Mouse (Mus musculus) liver, adult 2 months (tissue): Measurements from ENCODE around the gene Klhl11. TPM values are rescaled to one million over a fixed set of nuclear protein-coding genes. Genes with fewer than 3 reads are reported as not detected.

Experiments used
- DNase-seq: peaks from one replicate; pipeline ENCODE4 v3.0.0-alpha.2; 2011; ENCODE audit warnings: low read depth, low spot score; ENCODE audit errors: extremely low read depth
- H3K27ac ChIP-seq: fragments of 200-500 bp; replicated peaks from 2 replicates; pipeline ENCODE4 v1.5.1; 2012; ENCODE audit warnings: low read depth, mild to moderate bottlenecking, control low read depth, inconsistent platforms, low read length; ENCODE audit not compliant: insufficient read depth
- H3K27me3 ChIP-seq: fragments of 200-500 bp; 2 replicates; pipeline ENCODE4 v1.6.1; 2012; ENCODE audit warnings: mild to moderate bottlenecking, moderate library complexity, low read length, inconsistent platforms; ENCODE audit not compliant: control insufficient read depth, insufficient read depth
- H3K36me3 ChIP-seq: fragments of 200-500 bp; 2 replicates; pipeline ENCODE4 v1.6.1; 2012; ENCODE audit warnings: low read length, inconsistent platforms; ENCODE audit not compliant: control insufficient read depth, insufficient read depth
- H3K4me1 ChIP-seq: fragments of 200-500 bp; 2 replicates; pipeline ENCODE4 v1.6.1; 2011; ENCODE audit warnings: low read length; ENCODE audit not compliant: control insufficient read depth, insufficient read depth
- H3K4me3 ChIP-seq: fragments of 200-500 bp; 2 replicates; pipeline ENCODE4 v1.5.1; 2011; ENCODE audit warnings: low read depth, mild to moderate bottlenecking, control low read depth, low read length, moderate library complexity; ENCODE audit not compliant: insufficient read depth
- H3K79me2 ChIP-seq: fragments of 200-500 bp; 2 replicates; pipeline ENCODE4 v1.6.1; 2012; ENCODE audit warnings: inconsistent platforms, mild to moderate bottlenecking, low read length, moderate library complexity; ENCODE audit not compliant: control insufficient read depth, insufficient read depth
- H3K9ac ChIP-seq: fragments of 200-500 bp; 2 replicates; pipeline ENCODE4 v1.6.1; 2012; ENCODE audit warnings: low read depth, mild to moderate bottlenecking, control low read depth, inconsistent platforms, low read length
- CTCF ChIP-seq: fragments of 200-500 bp; IDR thresholded peaks from 2 replicates; pipeline ENCODE4 v1.5.1; 2011; ENCODE audit warnings: low read depth, low read length, control low read depth
- POLR2A ChIP-seq: fragments of 200-500 bp; IDR thresholded peaks from 2 replicates; pipeline ENCODE4 v1.6.1; 2011; ENCODE audit warnings: low read length, control low read depth; ENCODE audit not compliant: insufficient read depth; ENCODE audit errors: extremely low read depth
- WGBS: fragments of 180-500 bp; shearing (Covaris S2); methylation state at CpG from one replicate; pipeline ENCODE4 v1.1.7; 2018; 5-methylcytosine and 5-hydroxymethylcytosine counted together
- polyA plus RNA-seq: library from polyadenylated mRNA; depleted of rRNA; stranded (reverse); fragments of >200 nt; gene quantifications from 2 replicates; pipeline ENCODE4 v1.2.3, GENCODE M21; 2012
- total RNA-seq: library from RNA; depleted of rRNA; stranded (reverse); fragments of >200 nt; gene quantifications from 2 replicates; pipeline ENCODE4 v1.2.3, GENCODE M21; 2014

Klhl11 gene
- total and polyA plus RNA-seq, 2 experiments = 1.6 to 6.9 TPM

- H3K27ac ChIP-seq = no peak overlapping the region
- WGBS = 95% methylated on average over 3 of the region's 3 CpGs
- H3K27me3 ChIP-seq = no peaks in the 10 kb centered on the region
- H3K36me3 ChIP-seq = peaks cover 79% of the 10 kb centered on the region
- 0 out of 2 replicates have a peak, but pooled peaks cover 3% of the 10 kb centered on the region for H3K4me1 ChIP-seq
- H3K79me2 ChIP-seq = no peaks in the 10 kb centered on the region
- H3K4me3 ChIP-seq = no peak overlapping the region
- no peak overlapping the region for H3K9ac ChIP-seq
- TF ChIP-seq CTCF (no peak), POLR2A (no peak)
- DNase-seq = no peak
Measured at GRCm38 (mm10) chr11:100484461-100484860, 11.9 kb upstream of the Klhl11 start.

- 91% methylated on average over 7 of the region's 7 CpGs for WGBS
- no peak overlapping the region for H3K9ac ChIP-seq
- H3K27me3 ChIP-seq = no peaks in the 10 kb centered on the region
- H3K4me3 ChIP-seq = no peak overlapping the region
- no peak overlapping the region for H3K27ac ChIP-seq
- DNase-seq = no peak
- no peaks in the 10 kb centered on the region for H3K4me1 ChIP-seq
- no peaks in the 10 kb centered on the region for H3K79me2 ChIP-seq
- TF ChIP-seq CTCF (no peak), POLR2A (no peak)
- H3K36me3 ChIP-seq = peaks cover 69% of the 10 kb centered on the region
Measured at GRCm38 (mm10) chr11:100479152-100479551, 6.6 kb upstream of the Klhl11 start.

DNA sequence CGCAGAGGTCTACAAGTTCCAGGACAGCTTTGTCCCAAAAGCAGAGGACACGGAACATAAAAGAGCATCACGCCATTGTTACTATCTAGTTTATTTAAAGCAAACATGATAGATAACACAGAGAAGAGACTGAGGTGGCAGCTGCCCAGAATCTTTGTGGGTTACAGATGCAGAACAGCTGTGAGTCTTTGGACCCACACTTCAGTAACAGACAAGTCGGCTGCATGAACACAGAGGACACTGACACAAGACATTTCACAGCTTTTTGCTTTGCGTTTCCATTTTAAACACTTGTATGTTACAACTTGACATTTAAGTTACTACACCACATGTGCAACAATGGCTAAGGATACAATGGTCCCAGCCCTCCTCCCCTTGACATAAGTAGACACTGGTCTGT lies 3.7 kb upstream of the Klhl11 start:
- Histone ChIP-seq H3K27me3 (no peaks in the 10 kb centered on the region), H3K9ac (no peak overlapping the region), H3K36me3 (peaks cover 46% of the 10 kb centered on the region), H3K27ac (no peak overlapping the region), H3K4me3 (no peak overlapping the region), H3K79me2 (peaks cover 11% of the 10 kb centered on the region), H3K4me1 (peaks cover 5% of the 10 kb centered on the region)
- WGBS = 88% methylated on average over 5 of the region's 5 CpGs
- no peak for TF ChIP-seq POLR2A
- DNase-seq = no peak

DNA sequence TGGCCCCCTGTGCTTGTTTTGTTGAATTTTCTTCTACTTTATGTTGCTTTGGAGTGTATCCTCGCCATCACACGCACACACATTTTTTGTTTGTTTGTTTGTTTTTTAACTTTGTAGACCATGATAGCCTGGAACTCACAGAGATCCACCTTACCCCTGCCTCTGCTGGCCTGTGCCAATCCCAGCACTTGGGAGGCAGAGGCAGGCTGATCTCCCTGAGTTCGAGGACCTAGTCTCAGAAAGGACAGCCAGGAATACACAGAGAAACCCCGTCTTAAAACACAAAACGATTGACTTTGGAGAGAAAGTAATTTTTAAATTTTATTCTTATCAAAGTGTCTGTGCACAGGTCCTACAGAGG lies 374 bp upstream of the Klhl11 start:
- Histone ChIP-seq H3K79me2 (peaks cover 26% of the 10 kb centered on the region), H3K4me3 (peak overlapping the region; percentile 99; the same call in 1 of the 2 replicates), H3K27ac (no peak overlapping the region), H3K27me3 (no peaks in the 10 kb centered on the region), H3K9ac (no peak overlapping the region), H3K36me3 (peaks cover 15% of the 10 kb centered on the region), H3K4me1 (peaks cover 5% of the 10 kb centered on the region)
- TF ChIP-seq POLR2A = no peak
- TF ChIP-seq CTCF = peak; percentile 7; the same call in 1 of the 2 replicates
- DNase-seq = no peak
- 33% methylated on average over 5 of the region's 5 CpGs for WGBS

DNA sequence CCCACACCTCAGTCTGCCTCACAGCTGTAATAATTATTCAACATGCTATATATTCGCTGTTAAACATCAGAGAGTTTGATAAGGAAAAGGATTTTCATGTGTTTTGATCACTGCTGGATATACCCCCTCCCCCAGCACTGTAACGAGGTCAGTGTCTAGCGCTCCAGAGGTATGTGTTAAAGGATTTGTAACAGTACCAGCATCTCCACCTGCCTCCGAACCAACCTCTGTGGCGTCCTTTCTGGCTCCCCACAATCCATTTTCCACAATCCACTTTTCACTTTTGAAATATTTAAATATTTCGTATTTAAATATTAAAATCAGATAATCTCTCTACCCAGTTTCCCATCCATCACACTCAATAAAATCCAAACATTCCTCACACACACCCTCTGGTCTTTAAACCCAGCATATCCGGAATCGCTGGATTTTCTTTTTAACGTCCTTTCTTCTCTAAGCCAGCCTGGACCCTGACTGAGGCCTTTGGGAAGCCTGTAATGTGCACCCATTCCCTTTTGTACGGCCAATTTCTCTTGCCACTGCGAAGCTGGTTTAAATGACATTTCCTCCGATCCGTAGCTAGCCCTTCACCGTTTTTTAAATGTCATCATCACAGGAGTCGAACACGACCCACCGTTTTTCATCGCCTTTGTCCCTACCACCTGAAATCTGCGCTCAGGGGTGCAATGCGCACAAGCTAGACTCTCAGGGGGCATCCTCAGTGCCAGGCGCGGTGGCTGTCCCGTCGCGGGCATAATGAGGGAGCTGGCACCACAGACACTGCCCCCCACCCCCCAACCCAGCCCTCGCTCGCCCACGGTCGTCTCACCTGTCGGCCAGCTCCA lies 967 bp downstream of the Klhl11 start:
- H3K36me3 ChIP-seq = peaks cover 10% of the 10 kb centered on the region
- no peaks in the 10 kb centered on the region for H3K27me3 ChIP-seq
- peaks cover 31% of the 10 kb centered on the region for H3K79me2 ChIP-seq
- H3K4me3 ChIP-seq = peak overlapping the region; percentile 99
- peaks cover 5% of the 10 kb centered on the region for H3K4me1 ChIP-seq
- TF ChIP-seq CTCF (no peak), POLR2A (no peak)
- H3K27ac ChIP-seq = no peak overlapping the region
- WGBS = 6% methylated on average over 30 of the region's 30 CpGs
- peak overlapping the region; percentile 97 for H3K9ac ChIP-seq
- no peak for DNase-seq

DNA sequence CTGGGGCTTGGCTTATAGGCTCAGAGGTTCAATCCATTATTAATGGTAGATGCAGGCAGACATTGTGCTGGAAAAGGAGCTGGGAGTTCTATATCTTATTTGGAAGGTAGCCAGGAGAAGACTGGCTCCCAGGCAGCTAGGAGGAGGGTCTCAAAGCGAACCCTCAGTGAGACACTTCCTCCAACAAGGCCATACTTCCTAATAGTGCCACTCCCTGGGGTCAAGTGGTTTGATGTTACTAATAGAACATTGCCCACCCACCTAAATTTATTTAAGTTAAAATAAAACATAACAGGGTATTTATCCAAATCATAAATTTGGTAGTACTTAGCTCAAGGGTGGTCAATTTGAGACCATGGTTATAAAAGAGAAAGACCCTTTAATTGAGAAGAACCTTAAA lies 6.7 kb downstream of the Klhl11 start:
- Histone ChIP-seq H3K27ac (no peak overlapping the region), H3K36me3 (peaks cover 20% of the 10 kb centered on the region), H3K27me3 (no peaks in the 10 kb centered on the region), H3K4me1 (no peaks in the 10 kb centered on the region), H3K4me3 (no peak overlapping the region), H3K79me2 (peaks cover 22% of the 10 kb centered on the region; the same call in 1 of the 2 replicates), H3K9ac (no peak overlapping the region)
- WGBS = 75% methylated on average over 1 of the region's 1 CpGs
- DNase-seq = no peak
- TF ChIP-seq POLR2A (no peak), CTCF (no peak)
